Mouse (Mus musculus): ENCODE measurements at regions not wholly inside any gene's neighbourhood (a gene's known extent, or its start where the extent isn't known, plus 50 kb on each side); places are given as distances from the start of the nearest gene placed in this dataset.
"Not testable (repeated sequence)": the region's sequence is repeated elsewhere in the genome, so short reads cannot be mapped to it uniquely, and the experiment has no call there.

- no peak for DNase-seq
These were observed 202.7 kb downstream of the Faxc start for GRCm38 (mm10) chr4:22133547-22134495.

GRCm38 (mm10) chr4:22140122-22140521 is 209.0 kb downstream of the Faxc start:
- DNase-seq, result no peak

- no peak for DNase-seq
These were observed 212.4 kb downstream of the Faxc start for GRCm38 (mm10) chr4:22143546-22143945.

GRCm38 (mm10) chr4:22144834-22145233 is 212.5 kb upstream of the Fbxl4 start:
- DNase-seq, result not testable (repeated sequence)

- peak; percentile 23 for DNase-seq
These were observed 210.5 kb upstream of the Fbxl4 start for GRCm38 (mm10) chr4:22146648-22147409.

- no peak for DNase-seq
These were observed 205.3 kb upstream of the Fbxl4 start for GRCm38 (mm10) chr4:22151899-22152493.

GRCm38 (mm10) chr4:22152971-22153544 is 204.3 kb upstream of the Fbxl4 start:
- no peak for DNase-seq

- DNase-seq, result no peak
These were observed 203.7 kb upstream of the Fbxl4 start for GRCm38 (mm10) chr4:22153620-22154019.

GRCm38 (mm10) chr4:22186422-22186821 is 170.9 kb upstream of the Fbxl4 start:
- DNase-seq, result no peak

GRCm38 (mm10) chr4:22188141-22189006 is 169.0 kb upstream of the Fbxl4 start:
- no peak for DNase-seq

- peak; percentile 1 for DNase-seq
These were observed 160.8 kb upstream of the Fbxl4 start for GRCm38 (mm10) chr4:22196501-22196900.

GRCm38 (mm10) chr4:22208531-22208930 is 148.8 kb upstream of the Fbxl4 start:
- no peak for DNase-seq

- DNase-seq, result no peak
These were observed 119.7 kb upstream of the Fbxl4 start for GRCm38 (mm10) chr4:22237640-22238039.

- DNase-seq, result not testable (repeated sequence)
These were observed 107.1 kb upstream of the Fbxl4 start for GRCm38 (mm10) chr4:22250276-22250675.

- DNase-seq, result peak; percentile 30
These were observed 93.4 kb upstream of the Fbxl4 start for GRCm38 (mm10) chr4:22263903-22264302.

- no peak for DNase-seq
These were observed 88.3 kb upstream of the Fbxl4 start for GRCm38 (mm10) chr4:22269064-22269463.

GRCm38 (mm10) chr4:22274178-22274577 is 83.2 kb upstream of the Fbxl4 start:
- no peak for DNase-seq

- DNase-seq, result no peak
These were observed 74.6 kb upstream of the Fbxl4 start for GRCm38 (mm10) chr4:22282536-22283323.

GRCm38 (mm10) chr4:22292169-22292568 is 65.2 kb upstream of the Fbxl4 start:
- no peak for DNase-seq

- no peak for DNase-seq
These were observed 57.1 kb upstream of the Fbxl4 start for GRCm38 (mm10) chr4:22300206-22300605.

Data from kidney, postnatal 14 days (tissue).